Mouse (Mus musculus) monocyte, adult 5-6 weeks (primary cell): Measurements from ENCODE around the gene Itgb6. TPM values are rescaled to one million over a fixed set of nuclear protein-coding genes. Genes with fewer than 3 reads are reported as not detected.

Experiments
- ATAC-seq: fragments of 153-309, 156-312 bp; replicated peaks from 2 replicates; pipeline ENCODE4 v1.8.0; 2017; ENCODE audit warnings: mild to moderate bottlenecking; ENCODE audit not compliant: low TSS enrichment, insufficient number of reproducible peaks, severe bottlenecking, poor library complexity, low FRiP score
- total RNA-seq: library from RNA; stranded (forward); fragments of 200-1000, 200-491, 200-594 nt; gene quantifications from 3 replicates; pipeline ENCODE4 v1.2.3, GENCODE M21; 2017

Itgb6 gene
- total RNA-seq, 1 experiment from 2014 or later, result not detected

- no peak for ATAC-seq
These were observed 7.4 kb downstream of the Itgb6 start for GRCm38 (mm10) chr2:60714971-60715502.

- ATAC-seq, result no peak
These were observed 8.0 kb downstream of the Itgb6 start for GRCm38 (mm10) chr2:60714475-60714874.

- ATAC-seq, result no peak
These were observed 8.6 kb downstream of the Itgb6 start for GRCm38 (mm10) chr2:60713857-60714256.

- ATAC-seq, result no peak
These were observed 9.6 kb downstream of the Itgb6 start for GRCm38 (mm10) chr2:60712891-60713290.

GRCm38 (mm10) chr2:60712483-60712882, 10.0 kb downstream of the Itgb6 start:
- no peak for ATAC-seq

GRCm38 (mm10) chr2:60711098-60711880, 11.2 kb downstream of the Itgb6 start:
- no peak for ATAC-seq

GRCm38 (mm10) chr2:60710317-60710716, 12.1 kb downstream of the Itgb6 start:
- ATAC-seq, result no peak

GRCm38 (mm10) chr2:60708671-60709070, 13.8 kb downstream of the Itgb6 start:
- no peak for ATAC-seq

- no peak for ATAC-seq
These were observed 15.6 kb downstream of the Itgb6 start for GRCm38 (mm10) chr2:60706866-60707265.

- no peak for ATAC-seq
These were observed 17.0 kb downstream of the Itgb6 start for GRCm38 (mm10) chr2:60705426-60705825.

- ATAC-seq, result no peak
These were observed 19.1 kb downstream of the Itgb6 start for GRCm38 (mm10) chr2:60703315-60703714.

GRCm38 (mm10) chr2:60700956-60701355, 21.5 kb downstream of the Itgb6 start:
- no peak for ATAC-seq

- ATAC-seq, result no peak
These were observed 22.4 kb downstream of the Itgb6 start for GRCm38 (mm10) chr2:60700013-60700412.

- ATAC-seq, result no peak
These were observed 22.9 kb downstream of the Itgb6 start for GRCm38 (mm10) chr2:60699591-60699990.

- no peak for ATAC-seq
These were observed 24.3 kb downstream of the Itgb6 start for GRCm38 (mm10) chr2:60698155-60698554.

- no peak for ATAC-seq
These were observed 24.9 kb downstream of the Itgb6 start for GRCm38 (mm10) chr2:60697530-60697929.

GRCm38 (mm10) chr2:60696559-60696958, 25.9 kb downstream of the Itgb6 start:
- no peak for ATAC-seq

GRCm38 (mm10) chr2:60695706-60696105, 26.7 kb downstream of the Itgb6 start:
- ATAC-seq, result no peak

- ATAC-seq, result no peak
These were observed 27.9 kb downstream of the Itgb6 start for GRCm38 (mm10) chr2:60694563-60694962.

- ATAC-seq, result no peak
These were observed 30.2 kb downstream of the Itgb6 start for GRCm38 (mm10) chr2:60692239-60692638.
